Mouse (Mus musculus): ENCODE data around the gene Gldn.
A peak's percentile ranks its signal among the peaks of the same experiment; 100 is the strongest.

The Gldn gene

DNA sequence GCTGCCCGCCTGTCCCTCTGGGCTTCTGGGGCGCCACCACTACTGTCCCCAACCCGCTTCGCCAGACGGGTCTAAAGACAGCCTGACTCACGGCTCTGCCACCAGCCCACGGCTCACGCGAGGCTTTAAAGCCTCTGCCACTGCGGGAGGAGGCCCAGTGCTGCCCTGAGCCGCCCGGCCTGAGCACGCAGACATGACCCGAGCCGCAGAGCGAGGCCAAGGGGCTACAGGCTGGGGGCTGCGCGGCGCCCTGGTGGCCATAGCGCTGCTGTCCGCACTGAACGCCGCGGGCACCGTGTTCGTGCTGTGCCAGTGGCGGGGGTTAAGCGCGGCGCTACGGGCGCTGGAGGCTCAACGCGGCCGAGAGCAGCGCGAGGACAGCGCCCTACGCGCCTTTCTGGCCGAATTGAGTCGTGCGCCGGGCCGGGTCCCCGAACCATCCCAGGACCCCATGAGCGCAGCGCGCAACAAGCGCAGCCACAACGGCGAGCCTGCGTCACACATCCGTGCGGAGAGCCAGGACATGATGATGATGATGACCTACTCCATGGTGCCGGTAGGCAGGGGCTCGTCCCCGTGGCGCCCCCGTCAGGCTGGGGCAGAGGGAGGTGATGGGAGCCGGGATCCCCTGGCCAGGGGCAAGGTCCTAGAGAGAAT, at the start of gene Gldn:
Gene Gldn, plus strand, starts transcription at position 156 of the 657 bp plus-strand sequence.
- no peak for DNase-seq (ENCODE audit: low read depth)

DNA sequence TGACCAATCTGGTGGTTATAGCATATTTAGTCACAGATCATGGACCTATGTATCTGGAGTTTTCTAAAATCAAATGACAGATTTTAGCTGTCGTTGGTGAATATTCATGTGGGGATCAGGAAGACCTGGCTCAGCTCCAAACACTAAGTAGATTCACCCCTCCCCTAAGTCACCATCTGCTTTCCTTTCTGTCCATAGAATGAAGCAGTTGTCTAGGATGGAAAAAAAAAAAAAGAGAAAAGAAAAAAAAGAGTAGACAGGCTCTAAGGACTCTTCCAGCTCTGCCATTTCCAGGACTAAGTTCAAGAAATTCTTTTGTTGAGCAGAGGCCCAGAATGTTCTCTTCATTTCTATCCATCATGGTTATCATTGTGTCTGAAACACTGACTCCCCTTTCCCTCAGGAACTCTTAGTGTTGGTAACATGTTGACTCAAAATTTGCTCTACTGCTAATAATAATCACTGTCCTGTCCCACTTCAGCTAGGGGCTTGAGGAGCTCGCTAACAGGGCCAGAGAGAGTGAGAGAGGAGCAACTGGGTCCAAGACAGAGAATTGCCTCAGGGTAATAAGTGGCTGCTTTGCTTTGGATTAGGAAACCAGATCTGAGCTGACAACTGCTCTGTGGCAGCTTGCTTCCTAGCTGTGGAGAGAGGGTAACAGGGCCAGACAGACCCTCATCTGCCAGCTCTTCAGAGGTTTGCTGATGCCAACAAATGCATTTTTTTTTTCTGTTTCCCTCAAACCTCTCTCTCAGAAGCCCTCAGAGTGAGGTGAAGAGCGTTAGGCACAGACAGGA, 41.2 kb upstream of the Gldn start:
- no peak for DNase-seq (ENCODE audit: low read depth)

DNA sequence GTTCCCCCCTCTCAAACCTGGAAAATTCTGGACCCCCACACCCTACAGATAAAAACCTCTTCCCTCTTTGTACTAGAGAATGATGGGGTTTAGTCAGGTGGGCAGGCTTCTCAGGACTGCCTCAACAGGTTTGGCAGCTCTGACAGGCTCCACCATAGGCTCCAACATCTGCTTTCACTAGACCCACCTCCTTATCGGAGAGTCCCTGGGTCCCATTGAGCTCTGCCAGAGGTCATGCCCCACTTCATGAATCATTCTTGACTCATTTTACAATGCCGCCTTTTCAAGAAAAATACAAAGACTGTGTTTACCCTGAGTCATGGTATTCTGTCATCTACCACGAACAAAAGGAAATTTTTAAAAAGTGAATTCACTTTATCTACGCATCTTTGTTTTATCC, 21.5 kb upstream of the Gldn start:
- DNase-seq (ENCODE audit: low read depth), result no peak

DNA sequence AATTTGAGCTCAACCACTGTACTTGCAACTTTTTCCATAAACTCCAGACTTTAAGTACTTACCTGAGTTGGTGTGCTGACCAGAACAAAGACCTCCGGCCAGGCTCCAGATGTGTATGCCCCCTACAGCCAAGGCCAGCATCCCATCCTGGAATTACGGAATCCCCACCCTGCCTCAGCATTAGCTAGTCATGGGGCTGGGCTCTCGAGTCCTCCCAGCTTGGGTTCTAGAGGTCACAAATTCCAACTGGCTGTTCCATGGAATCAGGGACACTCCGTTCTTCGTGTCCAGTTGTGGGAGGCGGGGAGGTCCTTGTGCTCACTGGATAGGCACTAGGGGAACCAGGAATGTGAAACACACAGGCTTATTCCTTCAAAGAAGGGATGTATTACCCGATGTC, 18.3 kb upstream of the Gldn start, which contains the start of gene Cyp19a1:
Gene Cyp19a1, minus strand, starts transcription at position 101 of the 400 bp plus-strand sequence.
- no peak for DNase-seq (ENCODE audit: low read depth)

DNA sequence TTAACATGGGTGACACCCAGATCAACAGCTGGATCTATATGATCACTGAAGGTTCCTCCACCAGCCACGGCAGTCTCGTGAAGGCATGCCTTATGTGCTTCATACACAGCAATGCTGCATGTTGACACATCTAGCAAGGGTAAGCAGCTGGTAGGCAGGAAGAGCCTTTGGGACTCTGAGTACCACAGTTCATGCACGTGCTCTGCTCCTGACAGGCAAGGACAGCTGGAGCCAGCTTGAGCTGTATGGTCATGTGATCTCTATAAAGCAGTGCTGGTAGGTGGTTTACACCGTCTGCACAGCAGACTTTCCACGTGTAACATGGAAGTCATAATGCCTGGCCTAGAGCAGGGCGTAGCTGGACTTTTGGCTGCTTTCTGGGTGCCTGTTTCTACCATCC, 16.3 kb upstream of the Gldn start:
- no peak for DNase-seq (ENCODE audit: low read depth)

DNA sequence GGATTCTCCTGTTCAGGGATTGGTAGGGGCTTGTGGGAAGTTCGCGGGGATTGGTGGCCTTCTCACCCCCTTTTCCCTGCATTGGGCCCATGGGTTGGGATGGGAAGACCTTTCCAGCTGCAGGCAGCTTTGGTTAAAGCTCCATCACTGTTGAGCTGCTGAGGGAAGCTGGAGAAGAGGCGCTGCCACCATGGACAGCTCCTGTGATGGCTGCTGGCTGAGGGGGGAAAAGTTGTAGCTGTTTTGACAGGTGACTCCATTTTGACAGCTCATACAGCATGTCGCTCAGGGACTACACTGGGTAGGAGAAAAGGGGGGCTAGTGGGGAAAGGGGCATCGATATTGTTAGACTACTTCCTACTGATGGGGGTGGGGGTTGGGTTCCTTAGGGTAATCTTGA, 15.4 kb upstream of the Gldn start:
- DNase-seq (ENCODE audit: low read depth), result no peak

DNA sequence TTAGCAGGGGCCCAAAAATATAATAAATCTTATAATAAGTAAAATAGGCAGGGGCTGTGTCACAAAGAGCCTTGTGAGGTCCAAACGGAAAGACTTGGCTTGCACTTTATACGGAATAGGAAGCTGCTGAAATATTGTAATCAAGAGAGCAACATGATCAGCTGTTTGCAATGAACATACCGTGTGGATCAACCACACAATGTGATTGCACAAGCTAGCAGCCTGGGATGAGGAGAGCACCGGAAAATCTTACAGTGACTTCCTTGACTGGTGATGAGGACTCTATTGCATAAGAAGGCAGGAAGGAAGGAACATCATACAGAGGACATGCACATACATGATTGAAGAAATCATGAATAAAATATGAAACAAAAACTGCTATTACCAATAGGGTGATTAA, 11.0 kb upstream of the Gldn start:
- DNase-seq (ENCODE audit: low read depth), result no peak

DNA sequence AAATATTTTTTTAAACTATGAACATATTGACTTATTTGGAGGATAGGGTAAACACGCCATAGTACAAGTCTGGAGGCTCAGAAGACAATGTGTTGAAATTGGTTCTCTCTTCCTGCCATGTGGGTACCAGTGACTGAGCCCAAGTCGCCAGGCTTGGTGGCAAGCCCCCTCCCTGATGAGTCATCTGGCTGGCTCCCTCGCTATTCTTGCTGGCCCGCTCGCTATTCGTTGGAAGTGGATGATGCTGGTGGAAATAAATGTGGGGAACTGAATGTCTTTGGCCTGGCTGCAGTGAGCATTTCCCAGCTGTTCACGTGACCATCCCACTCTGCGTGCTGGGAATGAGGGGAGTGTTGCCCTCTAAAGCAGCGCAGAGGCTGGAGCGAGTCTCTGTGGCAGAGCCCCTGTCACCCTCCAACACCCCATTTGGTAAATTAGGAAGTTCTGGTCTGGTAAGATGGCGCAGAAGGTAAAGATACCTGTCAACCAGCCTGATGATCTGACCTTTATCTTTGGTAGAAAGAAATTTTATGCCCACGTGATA, 7.2 kb upstream of the Gldn start:
- no peak for DNase-seq (ENCODE audit: low read depth)

DNA sequence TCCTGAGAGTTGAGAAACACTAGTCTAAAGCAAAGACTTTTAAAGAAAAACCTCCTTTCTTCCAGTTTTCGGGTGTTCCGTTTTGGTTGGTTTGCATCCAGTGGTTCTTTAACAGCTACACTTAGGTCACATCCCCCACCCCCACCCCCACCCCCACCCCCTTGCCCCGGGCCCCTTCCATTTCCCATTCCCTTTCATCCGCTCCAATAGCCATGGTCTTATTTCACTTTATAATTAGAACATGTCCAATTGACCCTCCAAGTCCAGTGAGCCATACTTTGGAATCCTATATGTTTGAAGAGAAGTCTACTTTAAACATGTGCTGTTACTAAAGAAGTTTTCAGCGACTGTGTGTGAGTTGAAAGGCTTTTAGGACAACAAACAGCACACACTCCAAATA, 1.5 kb downstream of the Gldn start:
- DNase-seq (ENCODE audit: low read depth), result no peak

DNA sequence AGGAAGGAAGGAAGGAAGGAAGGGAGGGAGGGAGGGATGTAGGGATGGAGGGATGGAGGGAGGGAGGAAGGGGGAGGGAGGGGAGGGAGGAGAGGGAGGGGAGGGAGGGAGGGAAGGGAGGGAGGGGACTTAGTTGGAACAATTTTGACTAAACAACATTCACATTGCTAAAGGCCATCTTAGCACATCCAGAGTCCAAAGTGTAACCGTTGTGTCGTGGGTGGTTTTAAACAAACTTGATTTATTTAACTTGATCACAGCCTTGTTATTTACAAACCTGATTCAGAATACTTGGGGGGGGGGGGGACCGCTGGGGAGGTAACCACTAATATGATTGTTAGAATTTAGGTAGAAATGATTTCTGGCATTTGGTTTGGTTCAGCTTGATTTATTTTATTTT, 13.1 kb downstream of the Gldn start:
- DNase-seq (ENCODE audit: low read depth), result no peak

DNA sequence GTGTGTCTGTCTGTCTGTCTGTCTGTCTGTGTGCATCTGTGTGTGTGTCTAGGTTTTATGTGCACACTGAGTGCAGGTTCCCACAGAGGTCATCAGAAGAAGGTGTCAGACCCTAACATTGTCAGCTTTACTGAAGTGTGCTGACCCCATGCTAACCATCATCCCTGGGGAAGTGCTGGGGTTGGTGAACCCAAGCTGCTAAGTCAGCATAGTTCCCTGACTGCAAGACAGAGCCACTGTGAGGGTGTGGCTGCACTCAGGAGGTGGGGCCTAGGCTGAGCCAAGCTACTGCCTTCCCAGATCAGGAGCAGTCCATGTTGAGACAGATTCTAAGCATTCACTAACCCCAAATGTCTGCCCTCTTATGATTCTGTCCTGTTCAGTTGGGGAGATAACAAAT, 13.5 kb downstream of the Gldn start:
- DNase-seq (ENCODE audit: low read depth), result no peak

DNA sequence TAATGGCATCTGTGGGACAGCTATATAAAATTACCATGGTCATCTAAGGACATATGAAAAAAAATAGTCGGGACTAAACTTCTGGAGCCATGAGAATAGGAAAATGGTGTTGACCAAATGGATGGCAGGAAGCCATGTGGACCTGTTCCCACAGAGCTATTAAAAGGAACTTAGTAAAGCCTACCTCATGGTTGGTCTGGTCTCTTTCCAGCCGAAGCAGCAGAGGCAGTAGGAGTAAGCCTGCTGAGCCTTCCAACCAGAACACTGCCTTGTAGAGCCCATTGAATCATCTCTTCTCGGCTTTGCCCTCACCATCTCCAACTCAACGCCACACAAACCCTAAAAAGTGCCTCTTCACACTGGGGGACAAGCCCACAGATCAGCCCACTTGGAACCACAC, 15.0 kb downstream of the Gldn start:
- no peak for DNase-seq (ENCODE audit: low read depth)

DNA sequence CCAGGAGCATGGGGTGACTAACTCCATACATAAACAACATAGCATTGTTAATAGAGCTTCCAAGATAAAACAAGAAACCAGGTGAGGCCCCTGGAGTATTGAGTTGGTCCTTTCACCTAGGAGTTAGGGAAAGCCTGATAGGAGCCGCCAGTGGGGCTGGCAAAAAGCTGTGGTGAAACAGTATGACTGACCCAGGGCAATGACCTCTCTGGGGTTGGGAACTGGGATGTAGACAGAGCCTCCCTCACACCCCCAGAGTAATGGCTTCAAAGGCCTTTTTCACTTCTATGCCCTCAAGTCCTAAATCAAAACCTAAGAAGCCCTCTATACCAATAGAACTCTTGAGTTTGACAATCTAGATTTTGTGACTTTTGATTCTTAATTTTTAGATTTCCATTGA, 21.9 kb downstream of the Gldn start:
- DNase-seq (ENCODE audit: low read depth), result no peak

DNA sequence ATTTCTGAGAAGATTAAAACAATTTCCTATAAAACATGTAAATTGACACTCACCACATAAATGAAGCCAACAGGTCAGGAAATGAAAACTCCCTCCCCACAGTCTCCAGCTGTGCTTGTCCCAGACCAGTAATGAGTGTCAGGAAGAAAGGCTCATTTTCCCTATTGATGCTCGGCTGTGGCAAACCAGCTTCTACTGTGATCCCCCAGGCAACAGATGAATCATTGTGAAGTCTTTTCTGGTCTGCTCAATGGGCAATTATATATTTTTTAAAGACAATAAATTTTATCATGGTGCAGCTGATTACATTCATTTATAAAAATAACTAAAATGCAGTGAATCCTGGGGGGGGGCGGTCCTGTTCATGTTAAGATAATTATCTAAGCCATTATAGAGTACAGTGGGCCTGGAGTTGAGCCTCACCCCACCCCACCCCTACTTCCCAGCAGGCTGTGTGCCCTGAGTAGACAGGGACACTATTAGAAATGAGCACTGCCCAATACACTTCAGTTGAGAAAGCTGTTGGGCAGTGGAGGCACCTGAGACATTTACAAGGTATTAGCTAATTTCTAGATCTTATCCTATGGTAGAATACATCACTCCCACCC, 22.6 kb downstream of the Gldn start:
- DNase-seq (ENCODE audit: low read depth), result no peak

DNA sequence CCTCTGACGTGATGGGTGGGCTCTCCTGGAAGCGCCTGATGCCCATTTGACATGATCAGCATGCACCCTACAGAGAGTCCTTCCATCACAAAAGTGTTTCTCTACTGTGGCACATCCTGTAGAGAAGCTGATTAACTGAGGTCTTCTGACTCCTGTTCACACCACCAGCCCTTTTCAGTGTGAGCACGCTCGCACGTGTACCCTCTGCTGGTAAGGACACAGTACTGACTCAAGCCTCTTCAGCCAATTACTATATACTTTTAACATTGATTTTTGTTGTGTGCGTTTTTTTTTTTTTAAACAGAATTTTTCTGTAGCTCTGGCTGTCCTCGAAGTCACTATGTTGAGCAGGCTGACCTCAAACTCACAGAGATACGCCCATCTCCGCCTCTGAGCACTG, 30.1 kb downstream of the Gldn start:
- no peak for DNase-seq (ENCODE audit: low read depth)

DNA sequence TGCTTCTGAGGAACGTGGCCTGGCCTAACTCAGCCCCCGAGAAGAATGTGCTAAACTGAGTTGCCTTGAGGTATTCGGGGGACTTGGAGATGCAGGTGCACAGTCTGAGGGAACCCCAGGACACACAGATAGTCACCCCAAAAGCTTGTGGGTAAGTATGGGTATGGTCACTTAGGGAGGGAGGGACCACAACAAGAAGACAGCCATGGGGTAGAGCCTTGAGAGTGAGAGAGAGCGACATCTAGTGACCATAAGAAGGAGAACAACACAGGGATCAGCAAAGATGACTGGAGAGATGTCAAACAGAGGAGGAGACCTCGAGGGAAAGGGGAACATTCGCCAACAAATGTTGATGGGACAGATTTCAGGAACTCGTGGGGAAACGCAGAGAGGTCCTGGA, 37.2 kb downstream of the Gldn start:
- DNase-seq (ENCODE audit: low read depth), result no peak

DNA sequence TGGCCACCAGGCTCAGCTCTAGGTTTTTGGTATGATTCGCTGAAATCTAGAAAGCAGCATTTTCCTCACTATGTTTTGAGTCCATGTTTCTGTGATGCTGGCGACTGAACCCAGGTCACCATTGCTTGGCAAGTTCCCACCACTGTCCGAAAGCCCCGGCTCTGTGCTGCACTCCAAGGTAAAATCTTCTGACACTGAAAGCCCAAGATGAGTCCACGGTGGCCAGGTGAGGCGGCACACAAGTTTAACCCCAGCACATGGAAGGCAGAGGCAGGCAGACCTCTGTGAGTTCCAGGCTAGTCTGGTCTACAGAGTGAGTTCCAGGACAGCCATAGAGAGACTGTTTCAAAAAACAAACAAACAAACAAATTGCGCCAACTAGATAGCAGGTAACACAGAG, 42.9 kb downstream of the Gldn start:
- no peak for DNase-seq (ENCODE audit: low read depth)

DNA sequence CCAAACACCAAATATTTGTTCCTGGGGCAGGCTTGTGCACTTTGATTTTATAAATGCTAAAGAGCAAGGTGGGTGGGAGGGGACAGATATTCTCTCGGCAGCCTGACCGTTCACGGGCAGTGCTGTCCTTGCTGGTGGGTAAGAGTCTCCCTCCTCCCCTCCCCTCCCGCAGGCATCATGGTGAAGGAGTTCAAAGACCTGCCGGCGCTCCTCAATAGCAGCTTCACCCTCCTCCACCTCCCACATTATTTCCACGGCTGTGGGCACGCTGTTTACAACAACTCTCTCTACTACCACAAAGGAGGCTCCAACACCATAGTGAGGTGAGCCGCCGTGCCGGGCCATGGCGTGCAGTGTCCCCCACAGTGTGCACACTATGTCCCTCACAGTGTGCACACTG, 49.3 kb downstream of the Gldn start:
- no peak for DNase-seq (ENCODE audit: low read depth)

DNA sequence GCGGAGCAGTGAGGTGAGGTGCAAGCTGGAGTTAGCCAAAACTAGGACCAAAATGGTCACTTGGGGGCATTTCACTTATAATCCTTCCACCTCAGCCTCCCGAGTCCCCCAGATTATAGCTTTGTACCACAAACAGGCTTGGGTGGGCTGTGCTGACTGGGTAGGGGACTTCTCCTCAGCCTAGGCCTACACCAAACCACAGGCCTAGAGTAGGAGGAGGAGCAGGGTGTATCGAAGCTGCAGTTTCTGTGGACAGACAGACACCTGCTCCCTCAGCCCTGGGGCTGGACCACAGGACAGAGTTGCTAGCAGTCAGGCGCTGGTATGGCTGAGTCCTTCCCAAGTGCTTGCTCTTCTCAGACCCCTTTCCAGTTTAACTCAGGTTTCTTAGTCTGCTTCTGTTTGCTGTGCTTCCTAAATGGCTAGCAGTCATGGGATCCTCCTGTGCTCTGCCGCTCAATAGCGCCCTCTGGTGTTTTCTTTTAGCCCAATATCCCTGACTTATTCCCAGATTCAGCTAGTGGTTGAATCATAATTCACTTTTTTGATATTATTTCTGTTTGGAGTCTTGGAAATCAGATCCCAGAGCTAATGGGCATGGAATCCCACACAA, 50.4 kb downstream of the Gldn start:
- DNase-seq (ENCODE audit: low read depth), result peak; percentile 27

DNA sequence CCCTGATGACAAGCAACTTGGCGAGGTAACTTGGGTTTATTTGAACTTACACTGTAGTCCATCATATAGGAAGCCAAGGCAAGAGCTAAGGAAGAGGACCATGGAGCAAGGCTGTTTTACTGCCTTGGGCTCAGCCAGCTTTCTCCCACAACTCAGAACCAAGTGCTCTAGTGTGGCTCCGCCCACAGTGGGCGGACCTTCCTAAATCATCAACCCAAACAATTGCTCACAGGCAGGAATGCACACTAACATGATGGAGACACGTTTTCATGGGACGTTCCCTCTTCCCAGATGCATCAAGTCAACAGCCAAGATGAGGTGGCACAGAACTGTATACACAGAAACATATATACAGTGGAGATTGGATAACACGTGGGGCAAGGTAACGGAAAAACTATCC, 55.7 kb downstream of the Gldn start:
- DNase-seq (ENCODE audit: low read depth), result no peak

DNA sequence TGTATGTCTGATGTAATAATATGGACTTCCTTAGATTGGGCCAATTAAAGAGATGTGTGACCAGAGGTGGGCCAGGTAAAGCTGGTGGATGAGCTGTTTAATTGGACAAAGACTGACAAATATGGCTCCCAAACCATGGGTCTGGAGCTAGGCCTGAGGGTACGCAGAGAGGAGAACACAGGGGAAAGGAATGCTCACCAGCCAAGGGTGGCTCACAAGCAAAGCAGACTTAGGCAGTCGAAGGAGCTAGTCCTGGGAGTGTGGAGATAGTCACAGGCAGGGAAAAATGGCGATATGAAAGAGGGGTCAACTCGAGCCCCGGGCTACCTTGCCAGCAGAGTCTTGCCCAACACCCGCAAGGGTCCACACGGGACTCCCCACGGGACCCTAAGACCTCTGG, 70.5 kb downstream of the Gldn start:
- DNase-seq (ENCODE audit: low read depth), result no peak

Measured in fibroblast of lung, adult 2 months (primary cell).